Mouse (Mus musculus): ENCODE results near the gene Slc5a10. TPM values are rescaled to one million over a fixed set of nuclear protein-coding genes. Genes with fewer than 3 reads are reported as not detected.

Slc5a10 gene
- polyA plus RNA-seq, 2 experiments = 0.04 TPM; not detected in 1

- H3K36me3 ChIP-seq (ENCODE audit: control insufficient read depth, insufficient read depth, low read length) = no peaks in the 10 kb centered on the region
- WGBS = 70% methylated on average over 6 of the region's 6 CpGs
- no peak overlapping the region for H3K4me3 ChIP-seq (replicated peaks; ENCODE audit: low read length)
- no peaks in the 10 kb centered on the region for H3K27me3 ChIP-seq (ENCODE audit: control insufficient read depth, insufficient read depth, low read length)
- DNase-seq (ENCODE audit: low spot score) (no peak), ATAC-seq (ENCODE audit: low FRiP score, low read depth) (no peak)
- no peak for TF ChIP-seq POLR2A (IDR thresholded peaks at IDR 0.05; ENCODE audit: borderline replicate concordance, extremely low read depth, insufficient read depth, insufficient read length)
- H3K4me2 ChIP-seq (replicated peaks; ENCODE audit: low read depth, low read length, severe bottlenecking) = no peak overlapping the region
- H3K4me1 ChIP-seq (ENCODE audit: control insufficient read depth, insufficient read depth, low read length) = no peaks in the 10 kb centered on the region
- H3K27ac ChIP-seq (replicated peaks; ENCODE audit: low read depth, low read length) = no peak overlapping the region
- H3K9me3 ChIP-seq (ENCODE audit: control insufficient read depth, low read length) = no peaks in the 10 kb centered on the region
- H3K9ac ChIP-seq (ENCODE audit: low read depth, low read length, severe bottlenecking) = no peak overlapping the region
Observed at GRCm38 (mm10) chr11:61715130-61715529, 5.5 kb downstream of the Slc5a10 start.

GRCm38 (mm10) chr11:61714346-61715117, 6.1 kb downstream of the Slc5a10 start:
- no peaks in the 10 kb centered on the region for H3K9me3 ChIP-seq (ENCODE audit: control insufficient read depth, low read length)
- ATAC-seq (ENCODE audit: low FRiP score, low read depth) (peak; percentile 83), DNase-seq (ENCODE audit: low spot score) (peak; percentile 91)
- no peaks in the 10 kb centered on the region for H3K27me3 ChIP-seq (ENCODE audit: control insufficient read depth, insufficient read depth, low read length)
- 44% methylated on average over 11 of the region's 11 CpGs for WGBS
- H3K4me1 ChIP-seq (ENCODE audit: control insufficient read depth, insufficient read depth, low read length) = no peaks in the 10 kb centered on the region
- no peak overlapping the region for H3K4me2 ChIP-seq (replicated peaks; ENCODE audit: low read depth, low read length, severe bottlenecking)
- no peaks in the 10 kb centered on the region for H3K36me3 ChIP-seq (ENCODE audit: control insufficient read depth, insufficient read depth, low read length)
- no peak overlapping the region for H3K27ac ChIP-seq (replicated peaks; ENCODE audit: low read depth, low read length)
- no peak for TF ChIP-seq POLR2A (IDR thresholded peaks at IDR 0.05; ENCODE audit: borderline replicate concordance, extremely low read depth, insufficient read depth, insufficient read length)
- H3K4me3 ChIP-seq (replicated peaks; ENCODE audit: low read length) = no peak overlapping the region
- no peak overlapping the region for H3K9ac ChIP-seq (ENCODE audit: low read depth, low read length, severe bottlenecking)

DNA sequence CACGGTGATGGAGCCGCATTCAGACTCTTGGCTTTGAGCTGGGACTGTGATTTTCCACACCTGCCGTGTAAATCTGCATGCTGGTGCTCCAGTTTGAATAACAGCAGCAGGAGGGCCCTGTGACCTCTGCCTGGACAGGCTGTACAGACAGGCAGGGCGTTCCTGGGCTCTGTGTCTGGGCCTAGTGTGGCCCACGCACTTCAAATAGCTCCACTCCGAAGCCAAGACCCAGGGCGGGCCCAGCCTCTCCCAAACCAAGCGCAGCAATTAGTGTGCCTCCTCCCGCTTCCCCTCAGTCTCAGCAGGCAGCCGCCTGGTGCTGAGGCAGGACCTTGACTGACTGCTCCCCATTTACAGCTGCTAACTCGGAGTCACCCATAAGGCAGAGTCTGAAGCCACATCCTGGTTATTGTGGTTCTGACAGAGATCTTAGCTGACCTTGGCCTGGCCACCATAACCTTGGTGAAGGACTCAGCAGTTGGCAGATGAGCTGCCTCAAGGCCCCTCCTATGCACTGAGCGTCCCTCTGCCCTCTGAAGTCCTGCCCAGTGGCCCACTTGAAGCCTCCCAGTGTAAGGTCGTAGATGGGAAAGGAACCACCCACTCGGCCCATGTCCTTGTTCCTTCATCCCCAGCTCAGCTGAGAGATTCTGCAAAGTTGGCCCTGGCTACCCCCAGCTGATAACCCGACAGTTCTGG, 7.3 kb downstream of the Slc5a10 start:
- Histone ChIP-seq H3K4me2 (replicated peaks; ENCODE audit: low read depth, low read length, severe bottlenecking) (no peak overlapping the region), H3K27ac (replicated peaks; ENCODE audit: low read depth, low read length) (no peak overlapping the region), H3K27me3 (ENCODE audit: control insufficient read depth, insufficient read depth, low read length) (no peaks in the 10 kb centered on the region), H3K4me1 (ENCODE audit: control insufficient read depth, insufficient read depth, low read length) (no peaks in the 10 kb centered on the region), H3K9ac (ENCODE audit: low read depth, low read length, severe bottlenecking) (no peak overlapping the region), H3K36me3 (ENCODE audit: control insufficient read depth, insufficient read depth, low read length) (no peaks in the 10 kb centered on the region), H3K4me3 (replicated peaks; ENCODE audit: low read length) (no peak overlapping the region), H3K9me3 (ENCODE audit: control insufficient read depth, low read length) (no peaks in the 10 kb centered on the region)
- DNase-seq (ENCODE audit: low spot score) = no peak
- no peak for ATAC-seq (ENCODE audit: low FRiP score, low read depth)
- 49% methylated on average over 15 of the region's 15 CpGs for WGBS
- no peak for TF ChIP-seq POLR2A (IDR thresholded peaks at IDR 0.05; ENCODE audit: borderline replicate concordance, extremely low read depth, insufficient read depth, insufficient read length)

DNA sequence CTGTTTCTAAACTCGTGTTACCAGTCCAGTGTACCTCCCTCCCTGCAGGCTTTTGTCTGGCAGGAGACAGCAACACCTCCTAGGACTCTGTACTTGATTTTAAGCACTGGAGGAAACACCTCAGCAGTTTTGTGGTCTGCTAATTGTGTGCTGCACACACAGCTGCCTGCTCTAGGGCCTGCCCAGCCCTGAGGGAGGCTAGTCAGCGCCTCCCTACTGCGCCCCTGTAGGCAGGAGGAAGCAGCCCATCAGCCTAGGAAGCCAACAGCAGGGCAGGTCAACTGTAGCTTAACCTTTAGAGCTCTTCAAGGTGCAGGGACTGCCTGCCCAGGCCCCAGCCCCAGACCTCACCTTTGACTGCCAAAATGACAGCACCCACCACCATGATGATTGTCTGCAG, 11.7 kb downstream of the Slc5a10 start:
- 28% methylated on average over 3 of the region's 3 CpGs for WGBS
- Histone ChIP-seq H3K9me3 (ENCODE audit: control insufficient read depth, low read length) (no peaks in the 10 kb centered on the region), H3K27ac (replicated peaks; ENCODE audit: low read depth, low read length) (no peak overlapping the region), H3K4me2 (replicated peaks; ENCODE audit: low read depth, low read length, severe bottlenecking) (no peak overlapping the region), H3K4me1 (ENCODE audit: control insufficient read depth, insufficient read depth, low read length) (no peaks in the 10 kb centered on the region), H3K4me3 (replicated peaks; ENCODE audit: low read length) (no peak overlapping the region), H3K27me3 (ENCODE audit: control insufficient read depth, insufficient read depth, low read length) (no peaks in the 10 kb centered on the region), H3K36me3 (ENCODE audit: control insufficient read depth, insufficient read depth, low read length) (no peaks in the 10 kb centered on the region), H3K9ac (ENCODE audit: low read depth, low read length, severe bottlenecking) (peak overlapping the region; percentile 5; the same call in 1 of the 2 replicates)
- ATAC-seq (ENCODE audit: low FRiP score, low read depth) (no peak), DNase-seq (ENCODE audit: low spot score) (no peak)
- no peak for TF ChIP-seq POLR2A (IDR thresholded peaks at IDR 0.05; ENCODE audit: borderline replicate concordance, extremely low read depth, insufficient read depth, insufficient read length)

DNA sequence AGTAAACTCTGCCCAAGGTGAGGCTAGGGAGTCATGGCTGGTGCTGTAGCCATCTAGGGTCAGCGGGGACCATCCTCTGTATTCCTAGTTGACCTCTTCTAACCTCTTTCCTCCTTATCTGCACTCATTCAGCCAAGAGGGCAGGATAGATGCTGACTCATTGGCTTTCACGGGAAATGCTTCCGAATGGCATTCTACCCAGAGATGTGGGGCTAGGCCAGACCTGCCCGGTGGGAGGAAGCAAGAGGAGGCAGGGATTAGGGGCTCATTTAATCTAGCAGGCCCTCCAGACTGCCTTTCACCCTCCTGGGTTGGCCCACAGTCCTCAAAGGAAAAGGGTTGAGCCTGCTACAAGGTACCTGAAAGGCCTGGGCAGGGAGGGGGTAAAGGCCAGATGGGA, 14.4 kb downstream of the Slc5a10 start:
- no peak for TF ChIP-seq POLR2A (IDR thresholded peaks at IDR 0.05; ENCODE audit: borderline replicate concordance, extremely low read depth, insufficient read depth, insufficient read length)
- no peak overlapping the region for H3K4me2 ChIP-seq (replicated peaks; ENCODE audit: low read depth, low read length, severe bottlenecking)
- H3K4me1 ChIP-seq (ENCODE audit: control insufficient read depth, insufficient read depth, low read length) = no peaks in the 10 kb centered on the region
- no peak overlapping the region for H3K27ac ChIP-seq (replicated peaks; ENCODE audit: low read depth, low read length)
- H3K9me3 ChIP-seq (ENCODE audit: control insufficient read depth, low read length) = no peaks in the 10 kb centered on the region
- DNase-seq (ENCODE audit: low spot score) (no peak), ATAC-seq (ENCODE audit: low FRiP score, low read depth) (no peak)
- no peaks in the 10 kb centered on the region for H3K36me3 ChIP-seq (ENCODE audit: control insufficient read depth, insufficient read depth, low read length)
- H3K4me3 ChIP-seq (replicated peaks; ENCODE audit: low read length) = no peak overlapping the region
- 67% methylated on average over 4 of the region's 4 CpGs for WGBS
- H3K9ac ChIP-seq (ENCODE audit: low read depth, low read length, severe bottlenecking) = no peak overlapping the region
- H3K27me3 ChIP-seq (ENCODE audit: control insufficient read depth, insufficient read depth, low read length) = no peaks in the 10 kb centered on the region
